Mouse (Mus musculus) ZHBTc4 (cell line): ENCODE measurements at regions not wholly inside any gene's neighbourhood (a gene's known extent, or its start where the extent isn't known, plus 50 kb on each side); places are given as distances from the start of the nearest gene placed in this dataset.
A peak's percentile ranks its signal among the peaks of the same experiment; 100 is the strongest.

Experiments used
- DNase-seq: peaks from one replicate; pipeline ENCODE4 v3.0.0-alpha.2; 2011; ENCODE audit warnings: low read depth, low spot score

GRCm38 (mm10) chr5:27963765-27964164 is 107.4 kb upstream of the Insig1 start:
- no peak for DNase-seq

GRCm38 (mm10) chr5:27995186-27995585 is 76.0 kb upstream of the Insig1 start:
- peak; percentile 69 for DNase-seq

GRCm38 (mm10) chr5:27997751-27998150 is 73.4 kb upstream of the Insig1 start:
- no peak for DNase-seq

- peak; percentile 35 for DNase-seq
Observed at GRCm38 (mm10) chr5:28002922-28003321, 68.2 kb upstream of the Insig1 start.

GRCm38 (mm10) chr5:28003756-28004486 is 67.2 kb upstream of the Insig1 start:
- peak; percentile 22 for DNase-seq

- no peak for DNase-seq
Observed at GRCm38 (mm10) chr5:28004487-28004827, 66.7 kb upstream of the Insig1 start.

GRCm38 (mm10) chr5:28009386-28009785 is 61.8 kb upstream of the Insig1 start:
- DNase-seq, result no peak

- no peak for DNase-seq
Observed at GRCm38 (mm10) chr5:28009871-28010270, 61.3 kb upstream of the Insig1 start.

GRCm38 (mm10) chr5:28010529-28010928 is 60.6 kb upstream of the Insig1 start:
- DNase-seq, result no peak

GRCm38 (mm10) chr5:28012496-28012895 is 58.7 kb upstream of the Insig1 start:
- no peak for DNase-seq

- DNase-seq, result no peak
Observed at GRCm38 (mm10) chr5:28013619-28014273, 57.4 kb upstream of the Insig1 start.

GRCm38 (mm10) chr5:28019864-28020263 is 51.3 kb upstream of the Insig1 start:
- no peak for DNase-seq
